ENCODE assay signal across 26 mouse cellular contexts in the genomic region with DNA sequence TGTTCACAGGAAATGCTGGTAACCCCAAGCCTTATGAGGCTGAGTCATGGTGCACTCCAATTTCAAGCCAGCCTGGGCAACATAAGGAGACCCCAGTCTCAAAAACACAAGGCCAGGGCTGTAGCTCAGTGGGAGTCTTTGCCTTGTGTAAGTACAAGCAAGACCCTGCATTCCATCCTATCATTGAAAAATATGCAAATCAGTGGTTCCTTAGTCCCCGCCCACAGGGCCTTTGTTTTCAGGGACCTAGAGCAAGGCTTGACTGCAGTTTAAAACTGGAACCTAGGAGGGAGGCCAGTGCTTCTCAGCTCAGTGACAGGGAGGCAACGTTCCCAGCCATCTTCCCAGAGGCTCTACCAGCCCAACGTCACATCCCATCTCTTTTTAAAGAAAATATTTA. TPM values are rescaled to one million over a fixed set of nuclear protein-coding genes. Genes with fewer than 3 reads are reported as not detected.
DNase-seq lines count a peak whose midpoint lies in the region; ATAC-seq and TF ChIP-seq lines count a peak whose summit lies in the region.
"Had no signal": no experiment of that assay in that cellular context is flagged by ENCODE, and none has a peak within 500 bp of the region (broad histone marks: within the 10 kb centered on the region; RNA-seq: fewer than 3 reads in every experiment).

No protein-coding gene starts in this region.

- WGBS in neural tube, embryonic 11.5 days, result 78% methylated on average over 3 of the region's 3 CpGs

- no peak for TF ChIP-seq CTCF in G1E (IDR thresholded peaks at IDR 0.05; ENCODE audit: low read depth, low read length)
- no peak for TF ChIP-seq CTCF in brain, embryonic 14.5 days (IDR thresholded peaks at IDR 0.05; ENCODE audit: borderline replicate concordance, extremely low read depth, insufficient read depth, insufficient read length)

- no peak for TF ChIP-seq POLR2A in brain, embryonic 14.5 days (IDR thresholded peaks at IDR 0.05; ENCODE audit: borderline replicate concordance, extremely low read depth, insufficient read depth, insufficient read length, poor library complexity, severe bottlenecking)

- no peaks in the 10 kb centered on the region for H3K4me1 ChIP-seq in neural tube, embryonic 11.5 days (ENCODE audit: control insufficient read depth, insufficient read depth, low read length)
- H3K4me1 ChIP-seq in G1E (ENCODE audit: insufficient read depth, low read depth, low read length), result peaks cover 62% of the 10 kb centered on the region
- H3K4me1 ChIP-seq: kidney, embryonic 15.5 days; neural tube, embryonic 13.5 days; stomach, embryonic 15.5 days had no signal

- ATAC-seq in neural tube, embryonic 11.5 days (ENCODE audit: insufficient read depth, low FRiP score, low TSS enrichment), result no peak
- ATAC-seq in G1E (ENCODE audit: extremely low read depth, insufficient number of reproducible peaks, low FRiP score, poor library complexity, severe bottlenecking), result peak; percentile 24; the same call in 1 of the 2 replicates
- ATAC-seq: hindbrain, postnatal 0 days; intestine, postnatal 0 days had no signal

- intact Hi-C loops in gastrocnemius, postnatal 36 days (cut with DNase I), result no loop called here
- intact Hi-C loops in left cerebral cortex, postnatal 25 days (cut with DNase I), result no loop called here

- DNase-seq in neural tube, embryonic 11.5 days (ENCODE audit: low spot score), result peak; percentile 16
- DNase-seq in neural tube, embryonic 10.5 days (ENCODE audit: extremely low spot score, low spot score), result no peak
- DNase-seq in G1E (ENCODE audit: low spot score), result no peak
- DNase-seq in brain, embryonic 14.5 days (ENCODE audit: low read depth), result peak; percentile 14
- peak; percentile 7 for DNase-seq in retina, embryonic 14.5 days (ENCODE audit: low spot score)
- DNase-seq in gastrocnemius, postnatal 36 days, result no peak
- DNase-seq in left cerebral cortex, postnatal 25 days (ENCODE audit: low spot score in 2 of 2), result no peak
- DNase-seq: adrenal gland, adult 8-10 months; cerebellum, adult 18-20 months; cerebellum, postnatal 36 days; heart, adult 18-20 months; heart, postnatal 4 days; right cerebral cortex, postnatal 14 days had no signal

- H3K4me3 ChIP-seq in neural tube, embryonic 11.5 days (ENCODE audit: low read depth, low read length), result no peak overlapping the region
- H3K4me3 ChIP-seq in G1E (ENCODE audit: low read depth, low read length), result no peak overlapping the region
- H3K4me3 ChIP-seq: embryonic facial prominence, embryonic 10.5 days; kidney, embryonic 15.5 days; limb, embryonic 13.5 days; neural tube, embryonic 13.5 days; stomach, embryonic 15.5 days had no signal

- H3K4me2 ChIP-seq in neural tube, embryonic 11.5 days (ENCODE audit: low read depth), result no peak overlapping the region
- H3K4me2 ChIP-seq: kidney, embryonic 15.5 days; limb, embryonic 13.5 days; midbrain, embryonic 11.5 days; neural tube, embryonic 13.5 days; stomach, embryonic 15.5 days had no signal

- H3K27me3 ChIP-seq in neural tube, embryonic 11.5 days (ENCODE audit: control insufficient read depth, insufficient read depth, low read length), result no peaks in the 10 kb centered on the region
- H3K27me3 ChIP-seq in G1E (ENCODE audit: insufficient read depth, low read length), result no peaks in the 10 kb centered on the region
- H3K27me3 ChIP-seq: kidney, embryonic 15.5 days; limb, embryonic 13.5 days; neural tube, embryonic 13.5 days; stomach, embryonic 15.5 days had no signal

- H3K9ac ChIP-seq in neural tube, embryonic 11.5 days (ENCODE audit: low read length), result no peak overlapping the region
- H3K9ac ChIP-seq: kidney, embryonic 15.5 days; limb, embryonic 13.5 days; neural tube, embryonic 13.5 days; stomach, embryonic 15.5 days had no signal

- no peak overlapping the region for H3K27ac ChIP-seq in neural tube, embryonic 11.5 days (ENCODE audit: low read depth, low read length)
- H3K27ac ChIP-seq: embryonic facial prominence, embryonic 10.5 days; hindbrain, postnatal 0 days; kidney, embryonic 15.5 days; limb, embryonic 13.5 days; neural tube, embryonic 13.5 days; stomach, embryonic 15.5 days had no signal

- H3K9me3 ChIP-seq in neural tube, embryonic 11.5 days (ENCODE audit: control insufficient read depth, low read length), result no peaks in the 10 kb centered on the region
- H3K9me3 ChIP-seq in G1E (replicated peaks), result no peaks in the 10 kb centered on the region
- H3K9me3 ChIP-seq: embryonic facial prominence, embryonic 10.5 days; kidney, embryonic 15.5 days; limb, embryonic 13.5 days; neural tube, embryonic 13.5 days; stomach, embryonic 15.5 days had no signal

- H3K36me3 ChIP-seq in neural tube, embryonic 11.5 days (ENCODE audit: control insufficient read depth, insufficient read depth, low read length), result no peaks in the 10 kb centered on the region
- peaks cover 3% of the 10 kb centered on the region for H3K36me3 ChIP-seq in G1E (replicated peaks)
- H3K36me3 ChIP-seq: embryonic facial prominence, embryonic 10.5 days; kidney, embryonic 15.5 days; limb, embryonic 13.5 days; neural tube, embryonic 13.5 days; stomach, embryonic 15.5 days had no signal

RNA-seq across cellular contexts. Expression of gene B430306N03Rik, which starts 7.3 kb away (rescaled TPM):
- polyA plus RNA-seq in neural tube, embryonic 11.5 days (2014; fragmentation: Nextera tagmentation; extraction: Ambion mirVana), result 0.08 TPM in 1 of 2 replicates, not detected in the other
- 1.0 and 1.7 TPM in 2 replicates for total RNA-seq in G1E (2014; fragmentation: Nextera tagmentation)
- 0.87 and 0.93 TPM in 2 replicates for total RNA-seq in G1E (2017)
- 0.20 and 0.21 TPM in 2 replicates for polyA plus RNA-seq in G1E (2012)
- 0.06 and 0.26 TPM in 2 replicates for polyA plus RNA-seq in brain, embryonic 14.5 days (2012; rRNA removed)
- total RNA-seq in gastrocnemius, postnatal 36 days (2021), result under 1 TPM in 1 of 2 experiments, not detected in 1; 0.07 TPM
- total RNA-seq in left cerebral cortex, postnatal 25 days (2021), result under 1 TPM; 0.07 to 0.11 TPM
- total RNA-seq: gastrocnemius, adult 8-10 months; left cerebral cortex, postnatal 10 days had no signal
- polyA plus RNA-seq: embryonic facial prominence, embryonic 10.5 days; forebrain, embryonic 11.5 days; hindbrain, postnatal 0 days had no signal

RNA-seq across cellular contexts. Expression of gene Trem2, which starts 23.0 kb away (rescaled TPM):
- polyA plus RNA-seq in neural tube, embryonic 11.5 days (2014; fragmentation: Nextera tagmentation; extraction: Ambion mirVana), result 1.7 and 1.8 TPM in 2 replicates
- 0.44 and 2.3 TPM in 2 replicates for total RNA-seq in G1E (2014; fragmentation: Nextera tagmentation)
- total RNA-seq in G1E (2017), result 0.60 and 0.87 TPM in 2 replicates
- polyA plus RNA-seq in G1E (2012), result 1.0 and 1.3 TPM in 2 replicates
- polyA plus RNA-seq in brain, embryonic 14.5 days (2012; rRNA removed), result 5.4 and 5.6 TPM in 2 replicates
- under 1 TPM; 0.33 to 0.49 TPM for total RNA-seq in gastrocnemius, postnatal 36 days (2021)
- 10 to 100 TPM in 1 of 2 experiments, 1 to 10 TPM in 1; 8.1 to 13.8 TPM for total RNA-seq in left cerebral cortex, postnatal 25 days (2021)

RNA-seq across cellular contexts. Expression of gene Treml2, which starts 23.9 kb away (rescaled TPM):
- polyA plus RNA-seq in neural tube, embryonic 11.5 days (2014; fragmentation: Nextera tagmentation; extraction: Ambion mirVana), result 0.11 and 0.26 TPM in 2 replicates
- 84.3 and 99.8 TPM in 2 replicates for total RNA-seq in G1E (2014; fragmentation: Nextera tagmentation)
- total RNA-seq in G1E (2017), result 63.4 and 71.0 TPM in 2 replicates
- polyA plus RNA-seq in G1E (2012), result 14.3 and 15.6 TPM in 2 replicates
- polyA plus RNA-seq in brain, embryonic 14.5 days (2012; rRNA removed), result 0.19 and 0.42 TPM in 2 replicates
- total RNA-seq in gastrocnemius, postnatal 36 days (2021), result under 1 TPM in 1 of 2 experiments, not detected in 1; 0.05 TPM
- under 1 TPM; 0.18 to 0.57 TPM for total RNA-seq in left cerebral cortex, postnatal 25 days (2021)
- polyA plus RNA-seq: intestine, postnatal 0 days; neural tube, embryonic 13.5 days had no signal

RNA-seq across cellular contexts. Expression of gene Treml1, which starts 36.5 kb away (rescaled TPM):
- 2.5 and 3.2 TPM in 2 replicates for polyA plus RNA-seq in neural tube, embryonic 11.5 days (2014; fragmentation: Nextera tagmentation; extraction: Ambion mirVana)
- total RNA-seq in G1E (2014; fragmentation: Nextera tagmentation) (not detected in 2 replicates), G1E (2017) (6.7 and 7.2 TPM in 2 replicates)
- polyA plus RNA-seq in G1E (2012), result 0.34 and 0.65 TPM in 2 replicates
- 0.50 and 1.0 TPM in 2 replicates for polyA plus RNA-seq in brain, embryonic 14.5 days (2012; rRNA removed)
- not detected for total RNA-seq in gastrocnemius, postnatal 36 days (2021)
- total RNA-seq in left cerebral cortex, postnatal 25 days (2021), result not detected
- total RNA-seq: gastrocnemius, adult 8-10 months; layer of hippocampus, postnatal 25 days had no signal
- polyA plus RNA-seq: hindbrain, postnatal 0 days; large intestine, adult 2 months had no signal

RNA-seq across cellular contexts. Expression of gene Treml4, which starts 59.1 kb away (rescaled TPM):
- polyA plus RNA-seq in neural tube, embryonic 11.5 days (2014; fragmentation: Nextera tagmentation; extraction: Ambion mirVana), result 0.18 and 0.25 TPM in 2 replicates
- total RNA-seq in G1E (2014; fragmentation: Nextera tagmentation) (2.3 TPM in 1 of 2 replicates, not detected in the other), G1E (2017) (1.4 and 2.2 TPM in 2 replicates)
- 0.22 and 0.33 TPM in 2 replicates for polyA plus RNA-seq in G1E (2012)
- polyA plus RNA-seq in brain, embryonic 14.5 days (2012; rRNA removed), result 0.05 TPM in 1 of 2 replicates, not detected in the other
- not detected for total RNA-seq in gastrocnemius, postnatal 36 days (2021)
- total RNA-seq in left cerebral cortex, postnatal 25 days (2021), result not detected
- total RNA-seq: gastrocnemius, adult 8-10 months; hindbrain, postnatal 0 days; layer of hippocampus, postnatal 25 days; left cerebral cortex, postnatal 10 days had no signal
- polyA plus RNA-seq: forebrain, embryonic 11.5 days had no signal

Comparison
In these comparisons a context has a peak if more than half of its experiments do, and no peak if none do; other contexts are left out.
1. DNase-seq: peak in neural tube, embryonic 11.5 days (single experiment), brain, embryonic 14.5 days (single experiment) and retina, embryonic 14.5 days (single experiment); none in neural tube, embryonic 10.5 days (single experiment), G1E (single experiment), gastrocnemius, postnatal 36 days (0 of 2) and left cerebral cortex, postnatal 25 days (0 of 2).
2. RNA of gene Treml2, which starts 23.9 kb away (total RNA-seq): 63.4 to 99.8 TPM in G1E; 0.18 to 0.57 TPM in left cerebral cortex, postnatal 25 days and 0.05 TPM in gastrocnemius, postnatal 36 days; every median in the first group is over 10 times any median in the second.